Mouse (Mus musculus) midbrain, embryonic 11.5 days (tissue): ENCODE measurements around the gene Arpc3. TPM values are rescaled to one million over a fixed set of nuclear protein-coding genes. Genes with fewer than 3 reads are reported as not detected.
"Not testable (repeated sequence)": the region's sequence is repeated elsewhere in the genome, so short reads cannot be mapped to it uniquely, and the experiment has no call there.

ENCODE experiments used
- ATAC-seq: fragments of 200-750 bp; cut with Nextera tagmentation; 2 replicates; pipeline ENCODE4 v1.8.0; 2017; ENCODE audit warnings: moderate TSS enrichment, moderate library complexity; ENCODE audit not compliant: low FRiP score
- DNase-seq: peaks from one replicate; pipeline ENCODE4 v3.0.0; 2015; ENCODE audit warnings: low spot score; ENCODE audit errors: missing footprints
- H3K27ac ChIP-seq: fragments of 300-500 bp; sonication (generic); 2 replicates; pipeline ENCODE4 v1.5.1; 2014; ENCODE audit warnings: low read depth, low read length
- H3K27me3 ChIP-seq: fragments of 300-500 bp; sonication (generic); 2 replicates; pipeline ENCODE4 v1.6.1; 2014; ENCODE audit warnings: mild to moderate bottlenecking, low read length, moderate library complexity, mixed read lengths; ENCODE audit not compliant: control insufficient read depth, insufficient read depth
- H3K36me3 ChIP-seq: fragments of 300-500 bp; sonication (generic); 2 replicates; pipeline ENCODE4 v1.6.1; 2014; ENCODE audit warnings: mild to moderate bottlenecking, low read length, moderate library complexity, mixed read lengths; ENCODE audit not compliant: control insufficient read depth, insufficient read depth
- H3K4me1 ChIP-seq: fragments of 300-500 bp; sonication (generic); 2 replicates; pipeline ENCODE4 v1.6.1; 2014; ENCODE audit warnings: low read length; ENCODE audit not compliant: control insufficient read depth, insufficient read depth
- H3K4me2 ChIP-seq: fragments of 300-500 bp; sonication (generic); 2 replicates; pipeline ENCODE4 v1.6.1; 2014; ENCODE audit warnings: mild to moderate bottlenecking, moderate library complexity
- H3K4me3 ChIP-seq: fragments of 300-500 bp; sonication (generic); 2 replicates; pipeline ENCODE4 v1.5.1; 2014; ENCODE audit warnings: low read depth, low read length
- H3K9ac ChIP-seq: fragments of 300-500 bp; sonication (generic); 2 replicates; pipeline ENCODE4 v1.6.1; 2014; ENCODE audit warnings: low read length
- H3K9me3 ChIP-seq: fragments of 300-500 bp; sonication (generic); 2 replicates; pipeline ENCODE4 v1.6.1; 2016; ENCODE audit warnings: low read length; ENCODE audit not compliant: control insufficient read depth
- WGBS: fragments of 180-500 bp; shearing (Covaris S2); extraction: QIAGEN DNeasy Blood & Tissue Kit; methylation state at CpG from one replicate; pipeline ENCODE4 v1.1.7; 2014; 5-methylcytosine and 5-hydroxymethylcytosine counted together
- polyA plus RNA-seq: library from polyadenylated mRNA; unstranded; fragments of >200 nt; fragmentation: Nextera tagmentation; extraction: Ambion mirVana; gene quantifications from 2 replicates; pipeline ENCODE4 v1.2.1, GENCODE M21; 2014

Arpc3 gene
- polyA plus RNA-seq, 1 experiment from 2014 or later, result 65.3 TPM

DNA sequence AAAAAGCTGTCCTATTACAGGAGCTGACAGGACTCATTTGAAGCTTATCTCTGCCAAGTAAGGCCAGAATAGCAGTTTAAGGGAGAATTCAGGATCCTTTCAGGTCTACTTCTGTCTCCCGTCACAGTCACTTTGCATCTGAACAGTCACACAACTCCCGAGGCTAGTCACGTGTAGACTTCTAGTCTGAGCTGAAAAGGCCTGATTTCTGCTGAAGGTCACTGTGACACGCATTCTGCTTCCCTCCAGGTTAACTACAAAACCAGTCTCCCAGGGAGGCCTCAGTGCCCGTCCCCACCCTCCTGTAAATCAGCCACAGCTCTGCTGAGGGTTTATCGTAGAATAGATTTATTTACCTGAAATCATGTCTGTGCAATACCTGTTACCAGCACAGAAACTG lies 61.5 kb downstream of the Arpc3 start:
- H3K36me3 ChIP-seq, result peaks cover 29% of the 10 kb centered on the region
- DNase-seq (no peak), ATAC-seq (no peak)
- 83% methylated on average over 6 of the region's 6 CpGs for WGBS
- no peaks in the 10 kb centered on the region for H3K9me3 ChIP-seq
- no peak overlapping the region for H3K4me3 ChIP-seq
- no peak overlapping the region for H3K9ac ChIP-seq
- H3K4me1 ChIP-seq, result no peaks in the 10 kb centered on the region
- no peak overlapping the region for H3K27ac ChIP-seq
- no peaks in the 10 kb centered on the region for H3K27me3 ChIP-seq
- H3K4me2 ChIP-seq, result no peak overlapping the region

GRCm38 (mm10) chr5:122454442-122454841 lies 62.8 kb downstream of the Arpc3 start:
- 94% methylated on average over 4 of the region's 4 CpGs for WGBS
- no peaks in the 10 kb centered on the region for H3K9me3 ChIP-seq
- no peak overlapping the region for H3K27ac ChIP-seq
- peaks cover 37% of the 10 kb centered on the region for H3K36me3 ChIP-seq
- H3K9ac ChIP-seq, result no peak overlapping the region
- H3K4me1 ChIP-seq, result no peaks in the 10 kb centered on the region
- ATAC-seq (no peak), DNase-seq (no peak)
- H3K4me3 ChIP-seq, result no peak overlapping the region
- no peak overlapping the region for H3K4me2 ChIP-seq
- no peaks in the 10 kb centered on the region for H3K27me3 ChIP-seq

DNA sequence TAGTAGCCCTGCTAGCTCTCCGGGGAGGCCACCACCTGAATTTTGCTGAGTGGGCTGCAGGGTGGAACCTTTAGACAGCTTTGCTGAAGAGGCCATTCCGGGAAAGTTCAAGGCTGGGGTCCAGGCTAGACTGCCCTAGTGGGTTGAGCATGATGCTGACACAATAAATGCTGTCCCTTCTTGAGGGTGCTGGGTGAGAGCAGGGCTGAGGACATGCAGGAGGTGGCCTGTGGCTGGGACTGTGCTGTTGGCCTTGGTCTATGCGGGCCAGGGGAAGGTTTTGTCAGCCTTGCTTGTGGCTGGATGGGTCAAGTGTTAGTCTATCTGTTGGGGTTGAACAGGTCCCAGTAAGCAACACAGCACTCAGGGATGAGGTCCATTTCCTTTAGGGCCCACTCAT lies 63.2 kb downstream of the Arpc3 start:
- DNase-seq, result no peak
- no peaks in the 10 kb centered on the region for H3K9me3 ChIP-seq
- H3K36me3 ChIP-seq, result peaks cover 41% of the 10 kb centered on the region

GRCm38 (mm10) chr5:122455584-122455983 lies 63.9 kb downstream of the Arpc3 start:
- no peak overlapping the region for H3K4me2 ChIP-seq
- H3K4me3 ChIP-seq, result no peak overlapping the region
- H3K4me1 ChIP-seq, result no peaks in the 10 kb centered on the region
- ATAC-seq (no peak), DNase-seq (no peak)
- no peak overlapping the region for H3K9ac ChIP-seq
- no peak overlapping the region for H3K27ac ChIP-seq
- no peaks in the 10 kb centered on the region for H3K27me3 ChIP-seq
- H3K36me3 ChIP-seq, result peaks cover 48% of the 10 kb centered on the region
- WGBS, result 96% methylated on average over 3 of the region's 3 CpGs
- no peaks in the 10 kb centered on the region for H3K9me3 ChIP-seq

More for the DNA sequence above, 63.2 kb downstream of the Arpc3 start:
- Histone ChIP-seq H3K4me3 (no peak overlapping the region), H3K4me2 (no peak overlapping the region), H3K27me3 (no peaks in the 10 kb centered on the region), H3K4me1 (no peaks in the 10 kb centered on the region), H3K9ac (no peak overlapping the region), H3K27ac (no peak overlapping the region)
- WGBS, result 97% methylated on average over 3 of the region's 3 CpGs
- ATAC-seq, result no peak

DNA sequence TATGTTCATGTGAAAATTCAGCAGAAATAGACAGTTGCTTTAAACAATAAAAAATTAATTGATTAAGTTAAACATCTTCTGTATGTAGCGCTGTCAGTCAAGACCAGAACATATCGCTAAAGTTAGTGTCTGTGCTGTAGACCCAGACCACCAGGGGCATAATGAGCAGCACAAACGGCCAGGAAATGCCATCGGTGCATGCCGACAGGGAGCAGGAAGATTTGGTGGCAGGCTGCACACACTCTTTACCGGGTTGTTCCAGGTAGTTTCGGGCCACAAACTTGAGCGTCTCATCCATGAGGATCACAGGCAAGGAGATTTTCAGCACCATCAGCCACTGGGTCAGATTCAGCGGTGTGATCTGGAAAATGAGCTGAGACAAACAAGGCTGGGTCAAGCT lies 65.4 kb downstream of the Arpc3 start:
- H3K27ac ChIP-seq, DNase-seq, H3K4me1 ChIP-seq, H3K4me2 ChIP-seq, H3K9me3 ChIP-seq, H3K4me3 ChIP-seq, H3K27me3 ChIP-seq, ATAC-seq, H3K9ac ChIP-seq: not testable (repeated sequence)
- H3K36me3 ChIP-seq, result peaks cover 58% of the 10 kb centered on the region
- 88% methylated on average over 9 of the region's 9 CpGs for WGBS

- Histone ChIP-seq H3K9me3 (no peaks in the 10 kb centered on the region), H3K9ac (no peak overlapping the region), H3K4me1 (no peaks in the 10 kb centered on the region), H3K27ac (no peak overlapping the region), H3K4me3 (no peak overlapping the region), H3K27me3 (no peaks in the 10 kb centered on the region), H3K4me2 (no peak overlapping the region), H3K36me3 (peaks cover 58% of the 10 kb centered on the region)
- no peak for ATAC-seq
- WGBS, result 91% methylated on average over 4 of the region's 4 CpGs
- DNase-seq, result no peak
These were observed 66.4 kb downstream of the Arpc3 start for GRCm38 (mm10) chr5:122458066-122458465.

DNA sequence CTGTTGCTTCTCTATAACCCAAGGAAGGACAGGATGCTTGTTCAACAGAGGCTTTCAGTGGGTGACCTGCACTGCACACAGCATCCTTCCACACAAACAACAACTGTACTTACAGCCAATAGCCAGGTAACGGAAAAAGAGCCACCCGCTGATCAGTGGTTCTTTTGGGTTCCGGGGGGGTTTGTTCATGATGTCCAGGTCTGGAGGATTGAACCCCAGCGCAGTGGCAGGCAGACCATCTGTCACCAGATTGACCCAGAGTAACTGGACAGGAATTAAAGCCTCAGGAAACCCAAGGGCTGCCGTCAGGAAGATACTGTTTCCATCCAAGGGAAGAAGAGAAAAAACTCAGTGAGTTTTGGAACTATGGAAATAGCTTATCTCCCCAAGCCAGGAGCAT lies 67.7 kb downstream of the Arpc3 start:
- ATAC-seq, result no peak
- Histone ChIP-seq H3K36me3 (peaks cover 61% of the 10 kb centered on the region), H3K9ac (no peak overlapping the region), H3K4me2 (no peak overlapping the region), H3K27me3 (no peaks in the 10 kb centered on the region), H3K27ac (no peak overlapping the region), H3K9me3 (no peaks in the 10 kb centered on the region), H3K4me3 (no peak overlapping the region), H3K4me1 (no peaks in the 10 kb centered on the region)
- 94% methylated on average over 5 of the region's 5 CpGs for WGBS
- no peak for DNase-seq

DNA sequence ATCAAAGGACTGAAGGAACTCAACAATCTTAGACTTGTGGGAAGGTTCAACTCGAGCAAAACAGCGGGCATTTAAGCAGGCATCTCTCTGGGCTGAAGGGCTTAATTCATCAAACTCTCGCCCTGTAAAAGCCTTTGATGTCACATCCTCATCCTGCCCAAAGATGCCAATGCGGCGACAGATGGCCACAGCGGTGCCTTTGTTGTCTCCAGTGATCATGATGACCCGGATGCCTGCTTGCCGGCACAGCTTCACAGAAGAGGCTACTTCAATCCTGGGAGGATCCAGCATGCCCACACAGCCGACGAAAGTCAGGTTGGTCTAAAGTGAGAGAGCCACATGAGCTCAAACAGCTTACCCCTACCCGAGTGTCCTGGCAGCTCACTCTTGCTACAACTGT lies 69.0 kb downstream of the Arpc3 start:
- ATAC-seq, result no peak
- Histone ChIP-seq H3K9ac (no peak overlapping the region), H3K4me2 (no peak overlapping the region), H3K4me3 (no peak overlapping the region), H3K27ac (no peak overlapping the region), H3K27me3 (no peaks in the 10 kb centered on the region), H3K9me3 (no peaks in the 10 kb centered on the region), H3K4me1 (no peaks in the 10 kb centered on the region), H3K36me3 (peaks cover 61% of the 10 kb centered on the region)
- WGBS, result 89% methylated on average over 11 of the region's 11 CpGs
- no peak for DNase-seq

- H3K4me2 ChIP-seq, result no peak overlapping the region
- 96% methylated on average over 9 of the region's 9 CpGs for WGBS
- DNase-seq, result no peak
- H3K27me3 ChIP-seq, result no peaks in the 10 kb centered on the region
- no peak overlapping the region for H3K9ac ChIP-seq
- no peaks in the 10 kb centered on the region for H3K4me1 ChIP-seq
- ATAC-seq, result no peak
- H3K9me3 ChIP-seq, result no peaks in the 10 kb centered on the region
- H3K4me3 ChIP-seq, result no peak overlapping the region
- H3K27ac ChIP-seq, result no peak overlapping the region
- peaks cover 60% of the 10 kb centered on the region for H3K36me3 ChIP-seq
These were observed 69.8 kb downstream of the Arpc3 start for GRCm38 (mm10) chr5:122461431-122461830.
